Mouse (Mus musculus) heart, embryonic 15.5 days (tissue): ENCODE measurements around the gene Pfdn6. TPM values are rescaled to one million over a fixed set of nuclear protein-coding genes. Genes with fewer than 3 reads are reported as not detected.
"Not testable (repeated sequence)": the region's sequence is repeated elsewhere in the genome, so short reads cannot be mapped to it uniquely, and the experiment has no call there.

Experiments used
- ATAC-seq: fragments of 200-750 bp; cut with Nextera tagmentation; replicated peaks from 2 replicates; pipeline ENCODE4 v1.8.0; 2017; ENCODE audit warnings: low read depth, moderate TSS enrichment; ENCODE audit not compliant: insufficient number of reproducible peaks, insufficient read depth, low FRiP score
- H3K27ac ChIP-seq: fragments of 300-500 bp; sonication (generic); 2 replicates; pipeline ENCODE4 v1.5.1; 2015; ENCODE audit warnings: mild to moderate bottlenecking, inconsistent platforms
- H3K27me3 ChIP-seq: fragments of 300-500 bp; sonication (generic); 2 replicates; pipeline ENCODE4 v1.6.1; 2015; ENCODE audit warnings: inconsistent platforms
- H3K36me3 ChIP-seq: fragments of 300-500 bp; sonication (generic); 2 replicates; pipeline ENCODE4 v1.6.1; 2015; ENCODE audit warnings: mild to moderate bottlenecking, inconsistent platforms
- H3K4me1 ChIP-seq: fragments of 300-500 bp; sonication (generic); replicated peaks from 2 replicates; pipeline ENCODE4 v1.6.1; 2015; ENCODE audit warnings: inconsistent platforms
- H3K4me2 ChIP-seq: fragments of 300-500 bp; sonication (generic); 2 replicates; pipeline ENCODE4 v1.6.1; 2015; ENCODE audit warnings: inconsistent platforms, mild to moderate bottlenecking, moderate library complexity
- H3K4me3 ChIP-seq: fragments of 300-500 bp; sonication (generic); 2 replicates; pipeline ENCODE4 v1.5.1; 2015; ENCODE audit warnings: mild to moderate bottlenecking, inconsistent platforms
- H3K9ac ChIP-seq: fragments of 300-500 bp; sonication (generic); 2 replicates; pipeline ENCODE4 v1.6.1; 2015; ENCODE audit warnings: mild to moderate bottlenecking, inconsistent platforms
- H3K9me3 ChIP-seq: fragments of 300-500 bp; sonication (generic); replicated peaks from 2 replicates; pipeline ENCODE4 v1.6.1; 2016; ENCODE audit warnings: inconsistent platforms
- WGBS: fragments of 180-500 bp; shearing (Covaris S2); methylation state at CpG from one replicate; pipeline ENCODE4 v1.1.7; 2015; ENCODE audit warnings: mixed read lengths; 5-methylcytosine and 5-hydroxymethylcytosine counted together
- polyA plus RNA-seq: library from polyadenylated mRNA; unstranded; fragments of >200 nt; fragmentation: Nextera tagmentation; extraction: Ambion mirVana; gene quantifications from 2 replicates; pipeline ENCODE4 v1.2.1, GENCODE M21; 2015

Gene Pfdn6
- polyA plus RNA-seq, 1 experiment from 2014 or later, result 115 TPM

DNA sequence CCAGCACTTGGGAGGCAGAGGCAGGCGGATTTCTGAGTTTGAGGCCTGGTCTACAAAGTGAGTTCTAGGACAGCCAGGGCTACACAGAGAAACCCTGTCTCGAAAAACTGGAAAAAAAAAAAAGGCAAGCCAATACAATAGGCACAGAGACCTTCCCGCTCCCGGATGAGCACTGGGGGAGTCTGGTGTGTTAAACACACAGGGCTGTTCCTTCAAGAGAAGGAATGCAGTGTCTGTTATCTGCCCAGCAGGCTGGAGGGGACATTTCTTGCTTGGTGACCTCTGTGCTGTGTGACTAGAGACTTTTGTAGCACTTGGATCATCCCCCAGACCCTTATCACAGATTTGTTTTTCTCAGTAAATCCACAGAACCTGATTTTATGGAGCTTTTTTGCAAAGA, 38.5 kb downstream of the Pfdn6 start:
- no peak overlapping the region for H3K4me3 ChIP-seq
- no peaks in the 10 kb centered on the region for H3K36me3 ChIP-seq
- H3K27me3 ChIP-seq, result no peaks in the 10 kb centered on the region
- no peak overlapping the region for H3K4me2 ChIP-seq
- H3K9me3 ChIP-seq, result no peaks in the 10 kb centered on the region
- H3K9ac ChIP-seq, result no peak overlapping the region
- WGBS, result 56% methylated on average over 4 of the region's 4 CpGs
- peaks cover 5% of the 10 kb centered on the region; the same call in 1 of the 2 replicates for H3K4me1 ChIP-seq
- peak; percentile 63; the same call in 1 of the 2 replicates for ATAC-seq
- peak overlapping the region; percentile 47 for H3K27ac ChIP-seq

DNA sequence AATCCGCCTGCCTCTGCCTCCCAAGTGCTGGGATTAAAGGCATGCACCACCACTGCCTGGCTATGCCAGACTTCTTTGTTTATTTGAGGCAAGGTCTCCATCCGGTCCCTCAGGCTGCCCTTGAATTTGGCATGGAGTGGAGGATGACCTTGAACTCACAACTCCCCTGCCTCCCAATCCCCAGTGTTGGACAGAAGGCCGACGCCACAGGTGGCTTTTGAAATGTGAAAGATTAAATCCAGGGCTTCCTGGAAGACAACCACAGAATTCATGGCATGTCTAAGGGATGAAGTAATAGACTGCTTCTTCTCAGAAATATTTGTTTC, 39.2 kb downstream of the Pfdn6 start:
- no peak overlapping the region for H3K4me3 ChIP-seq
- H3K27me3 ChIP-seq, result no peaks in the 10 kb centered on the region
- H3K36me3 ChIP-seq, result no peaks in the 10 kb centered on the region
- ATAC-seq, result no peak
- WGBS, result 72% methylated on average over 4 of the region's 4 CpGs
- H3K9me3 ChIP-seq, result no peaks in the 10 kb centered on the region
- H3K4me1 ChIP-seq, result peaks cover 5% of the 10 kb centered on the region; the same call in 1 of the 2 replicates
- H3K9ac ChIP-seq, result no peak overlapping the region
- H3K27ac ChIP-seq, result no peak overlapping the region
- no peak overlapping the region for H3K4me2 ChIP-seq

DNA sequence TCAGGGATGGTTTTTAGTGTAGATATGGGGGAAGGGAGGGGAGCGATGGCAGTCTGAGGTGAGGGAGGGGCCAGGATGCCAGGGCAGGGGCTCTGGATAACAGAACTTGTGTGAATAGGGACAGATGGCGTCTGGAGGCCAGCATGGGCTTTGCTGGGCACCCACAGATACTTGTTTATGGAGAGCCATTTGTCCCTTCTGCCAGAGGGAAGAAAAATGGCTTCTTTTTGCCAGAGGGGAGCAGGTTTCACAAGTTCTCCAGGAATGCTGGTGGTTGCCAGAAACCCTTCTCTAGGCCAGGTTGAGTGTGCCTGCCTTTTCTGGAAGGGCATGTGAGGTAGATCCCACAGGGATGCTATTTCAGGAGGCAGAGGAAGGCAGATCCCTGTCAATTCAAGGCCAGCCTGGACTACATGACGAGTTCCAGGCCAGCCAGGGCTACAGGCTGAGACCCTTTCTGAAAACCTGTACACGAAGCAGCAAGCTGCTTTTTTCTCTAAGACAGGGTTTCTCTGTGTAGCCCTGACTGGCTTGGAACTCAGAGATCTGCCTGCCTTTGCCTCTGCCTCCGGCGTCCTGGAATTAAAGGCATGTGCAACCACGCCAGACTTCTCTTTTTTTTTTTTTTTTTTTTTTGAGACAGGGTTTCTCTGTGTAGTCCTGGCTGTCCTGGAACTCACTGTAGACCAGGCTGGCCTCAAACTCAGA, 39.7 kb downstream of the Pfdn6 start:
- H3K36me3 ChIP-seq, result no peaks in the 10 kb centered on the region
- no peaks in the 10 kb centered on the region for H3K27me3 ChIP-seq
- H3K9ac ChIP-seq, result 0 out of 2 replicates have a peak overlapping the region, but pooled peaks have one; percentile 14
- H3K4me2 ChIP-seq, result no peak overlapping the region
- H3K4me1 ChIP-seq, result peaks cover 5% of the 10 kb centered on the region; the same call in 1 of the 2 replicates
- ATAC-seq, result no peak
- no peak overlapping the region for H3K4me3 ChIP-seq
- WGBS, result 49% methylated on average over 7 of the region's 7 CpGs
- no peak overlapping the region for H3K27ac ChIP-seq
- H3K9me3 ChIP-seq, result no peaks in the 10 kb centered on the region

DNA sequence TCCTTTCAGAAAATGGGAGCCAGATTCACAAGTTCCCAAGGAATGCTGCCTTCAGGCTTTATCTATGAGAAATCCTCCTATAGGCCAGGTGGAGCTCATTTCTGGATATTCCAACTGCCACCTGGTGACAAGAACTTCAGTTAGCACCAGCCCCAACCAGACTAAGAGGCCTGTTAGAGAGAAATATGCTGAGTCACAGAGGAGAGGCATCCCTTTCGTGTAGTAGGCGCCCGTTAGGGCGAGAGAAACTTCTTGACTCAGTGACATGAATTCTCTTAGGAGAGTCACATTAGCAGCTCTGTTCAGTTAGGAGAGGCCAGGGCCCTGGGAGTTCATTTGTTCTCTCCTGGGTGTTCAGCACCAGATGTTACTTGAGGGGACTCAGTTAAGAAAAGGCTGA, 40.5 kb downstream of the Pfdn6 start:
- Histone ChIP-seq H3K27me3 (no peaks in the 10 kb centered on the region), H3K9ac (no peak overlapping the region), H3K4me2 (no peak overlapping the region), H3K4me1 (peaks cover 5% of the 10 kb centered on the region; the same call in 1 of the 2 replicates), H3K4me3 (no peak overlapping the region), H3K36me3 (no peaks in the 10 kb centered on the region), H3K9me3 (no peaks in the 10 kb centered on the region), H3K27ac (no peak overlapping the region)
- ATAC-seq, result no peak
- WGBS, result 68% methylated on average over 4 of the region's 4 CpGs

DNA sequence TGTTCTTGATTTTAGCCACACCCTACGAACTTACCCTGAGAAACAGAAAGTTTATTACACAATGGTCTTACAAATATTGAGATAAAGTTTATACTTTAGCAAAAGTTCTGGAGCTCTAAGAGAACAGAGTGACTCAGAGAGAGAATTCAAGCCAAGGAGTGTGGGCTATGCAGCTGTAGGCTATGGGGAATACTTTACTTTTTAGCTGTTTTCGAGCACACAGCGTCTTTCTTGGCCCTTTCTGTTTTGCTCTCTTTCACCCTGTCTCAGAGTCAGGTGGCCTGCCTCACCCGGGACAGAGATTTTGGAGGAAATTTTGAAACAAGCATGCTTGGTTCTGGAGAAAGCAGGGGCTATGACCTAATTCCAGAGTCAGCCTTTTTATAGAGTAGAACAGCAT, 42.0 kb downstream of the Pfdn6 start:
- H3K27ac ChIP-seq, ATAC-seq: not testable (repeated sequence)
- WGBS, result 83% methylated on average over 4 of the region's 4 CpGs

DNA sequence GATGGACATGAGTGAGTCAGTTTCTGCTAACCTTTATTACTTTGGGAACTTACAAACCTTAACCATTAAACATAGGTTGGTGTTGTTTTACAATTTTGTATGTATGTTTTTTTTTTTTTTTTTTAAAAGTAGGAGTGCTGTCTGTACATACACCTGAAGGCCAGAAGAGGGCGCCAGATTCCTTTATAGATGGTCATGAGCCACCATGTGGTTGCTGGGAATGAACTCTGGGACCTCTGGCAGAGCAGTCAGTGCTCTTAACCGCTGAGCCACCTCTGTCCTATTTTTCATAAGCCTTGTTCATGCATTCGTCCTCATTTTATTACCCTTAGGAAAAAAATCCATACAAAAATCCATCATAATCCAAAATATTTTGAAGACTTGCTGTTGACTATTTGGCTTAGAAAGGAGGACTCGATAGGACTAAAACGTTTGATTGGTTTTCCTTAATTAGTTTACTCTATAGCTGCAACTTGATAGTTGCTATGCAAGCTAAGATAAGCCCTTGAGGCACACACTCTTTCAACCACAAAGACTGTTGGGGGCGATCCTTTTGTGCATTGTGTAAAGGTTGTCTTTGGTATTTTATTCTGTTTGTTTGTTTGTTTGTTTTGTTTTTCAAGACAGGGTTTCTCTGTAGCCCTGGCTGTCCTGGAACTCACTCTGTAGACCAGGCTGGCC, 42.9 kb downstream of the Pfdn6 start:
- Histone ChIP-seq H3K4me1 (peaks cover 5% of the 10 kb centered on the region; the same call in 1 of the 2 replicates), H3K9me3 (no peaks in the 10 kb centered on the region), H3K36me3 (no peaks in the 10 kb centered on the region), H3K27ac (no peak overlapping the region), H3K4me2 (no peak overlapping the region), H3K9ac (no peak overlapping the region), H3K27me3 (no peaks in the 10 kb centered on the region), H3K4me3 (no peak overlapping the region)
- no peak for ATAC-seq
- WGBS, result 45% methylated on average over 6 of the region's 6 CpGs

More for the DNA sequence above, 42.0 kb downstream of the Pfdn6 start:
- not testable (repeated sequence) for H3K4me3 ChIP-seq, H3K27me3 ChIP-seq, H3K4me2 ChIP-seq, H3K4me1 ChIP-seq, H3K9ac ChIP-seq, H3K9me3 ChIP-seq, H3K36me3 ChIP-seq

DNA sequence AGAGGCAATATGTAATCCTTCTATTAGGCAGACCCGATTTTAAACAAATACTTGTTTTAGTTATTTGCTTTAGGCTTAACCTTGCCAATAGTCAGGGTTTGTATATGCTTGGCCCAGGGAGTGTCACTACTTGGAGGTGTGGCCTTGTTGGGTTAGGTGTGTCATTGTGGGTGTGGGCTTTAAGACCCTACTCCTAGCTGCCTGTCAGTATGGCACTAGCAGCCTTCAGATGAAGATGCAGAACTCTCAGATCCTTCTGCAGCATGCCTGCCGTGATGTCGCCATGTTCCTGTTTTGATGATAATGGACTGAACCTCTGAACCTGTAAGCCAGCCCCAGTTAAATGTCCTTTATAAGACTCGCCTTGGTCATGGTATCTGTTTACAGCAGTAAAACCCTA, 47.1 kb downstream of the Pfdn6 start:
- 74% methylated on average over 4 of the region's 4 CpGs for WGBS
- H3K4me2 ChIP-seq, ATAC-seq, H3K9me3 ChIP-seq, H3K9ac ChIP-seq, H3K27ac ChIP-seq, H3K4me3 ChIP-seq, H3K36me3 ChIP-seq, H3K27me3 ChIP-seq: not testable (repeated sequence)
- H3K4me1 ChIP-seq, result peaks cover 12% of the 10 kb centered on the region

DNA sequence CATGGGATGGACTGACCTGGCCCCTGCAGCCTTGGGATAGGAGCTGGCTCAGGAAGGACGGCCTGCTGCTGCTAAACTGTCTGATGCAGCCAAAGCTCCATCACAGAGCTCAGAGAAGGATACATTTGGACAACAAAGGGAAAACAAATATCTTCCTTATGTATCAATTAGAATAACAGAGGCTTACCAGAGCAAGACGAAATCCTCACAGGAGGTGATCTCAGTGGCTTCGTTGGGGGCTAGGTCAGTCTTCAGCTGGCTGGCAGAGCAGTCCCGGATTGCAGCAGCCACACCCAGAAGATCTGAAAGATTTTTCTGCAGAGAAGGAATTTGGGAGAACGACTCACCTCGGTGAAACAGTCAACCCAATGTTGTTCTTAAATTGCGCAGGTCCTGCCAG, 47.7 kb downstream of the Pfdn6 start:
- WGBS, result 29% methylated on average over 7 of the region's 7 CpGs
- no peak overlapping the region for H3K27ac ChIP-seq
- H3K4me3 ChIP-seq, result no peak overlapping the region
- no peaks in the 10 kb centered on the region for H3K27me3 ChIP-seq
- H3K4me2 ChIP-seq, result no peak overlapping the region
- H3K9ac ChIP-seq, result no peak overlapping the region
- no peaks in the 10 kb centered on the region for H3K9me3 ChIP-seq
- no peak for ATAC-seq
- H3K36me3 ChIP-seq, result no peaks in the 10 kb centered on the region
- peaks cover 16% of the 10 kb centered on the region for H3K4me1 ChIP-seq

DNA sequence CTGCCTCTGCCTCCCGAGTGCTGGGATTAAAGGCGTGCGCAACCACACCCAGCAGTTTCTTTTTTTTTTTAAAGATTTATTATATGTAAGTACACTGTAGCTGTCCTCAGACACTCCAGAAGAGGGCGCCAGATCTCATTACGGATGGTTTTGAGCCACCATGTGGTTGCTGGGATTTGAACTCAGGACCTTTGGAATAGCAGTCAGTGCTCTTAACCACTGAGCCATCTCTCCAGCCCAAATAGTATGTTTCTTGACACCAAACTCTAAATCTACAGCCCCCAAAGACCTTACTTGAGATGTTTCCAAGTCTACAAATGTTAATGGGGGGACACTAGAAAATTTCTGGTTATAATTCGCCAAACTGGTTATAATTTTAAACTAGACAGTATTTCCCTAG, 48.3 kb downstream of the Pfdn6 start:
- H3K9me3 ChIP-seq, H3K4me3 ChIP-seq, H3K9ac ChIP-seq, H3K36me3 ChIP-seq, H3K4me2 ChIP-seq, H3K27me3 ChIP-seq, H3K27ac ChIP-seq, ATAC-seq: not testable (repeated sequence)
- H3K4me1 ChIP-seq, result peaks cover 16% of the 10 kb centered on the region
- 65% methylated on average over 6 of the region's 6 CpGs for WGBS

DNA sequence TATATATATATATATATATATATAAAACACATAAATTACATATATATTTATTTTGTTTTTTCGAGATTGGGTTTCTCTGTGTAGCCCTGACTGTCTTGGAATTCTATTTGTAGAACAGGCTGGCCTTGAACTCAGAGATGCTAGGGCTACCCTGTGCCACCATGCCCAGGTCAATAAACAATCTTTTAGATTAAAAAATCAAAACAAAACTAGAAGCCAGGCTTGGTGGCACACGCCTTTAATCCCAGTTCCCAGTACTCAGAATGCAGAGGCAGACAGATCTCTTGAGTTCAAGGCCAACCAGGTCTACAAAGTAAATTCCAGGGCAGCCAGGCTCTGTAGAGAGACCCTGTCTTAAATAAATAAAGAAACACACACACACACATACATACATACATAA, 48.8 kb downstream of the Pfdn6 start:
- WGBS, result 55% methylated on average over 2 of the region's 2 CpGs
- Histone ChIP-seq H3K4me3 (no peak overlapping the region), H3K9me3 (no peaks in the 10 kb centered on the region), H3K36me3 (no peaks in the 10 kb centered on the region), H3K4me1 (peaks cover 16% of the 10 kb centered on the region), H3K27ac (no peak overlapping the region), H3K9ac (no peak overlapping the region), H3K27me3 (no peaks in the 10 kb centered on the region), H3K4me2 (no peak overlapping the region)
- ATAC-seq, result no peak

DNA sequence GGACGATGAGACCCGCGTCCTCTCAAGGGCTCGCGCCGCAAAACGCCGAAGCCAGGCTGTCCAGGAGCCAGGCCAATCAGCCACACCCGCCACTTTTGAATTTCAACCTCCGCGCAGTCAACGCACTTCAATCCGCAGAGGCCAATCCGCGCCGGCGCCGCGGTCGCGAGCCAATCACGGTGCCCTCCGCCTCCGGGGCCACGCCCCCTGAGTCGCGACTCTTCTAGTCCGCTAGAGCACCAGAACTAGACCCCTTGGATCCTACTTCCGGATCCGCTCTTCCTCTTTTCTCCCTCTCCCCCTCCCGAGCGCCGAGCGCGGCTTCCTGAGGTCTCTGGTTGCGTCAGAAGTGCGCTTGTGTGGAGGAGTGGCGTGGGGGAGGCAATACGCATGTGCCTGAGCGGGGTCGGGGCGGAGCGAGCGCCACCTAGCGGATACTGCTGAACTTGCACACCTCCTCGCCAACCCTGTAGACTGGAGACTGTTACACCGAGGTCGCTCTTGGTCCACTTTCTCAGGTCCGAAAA, 49.5 kb downstream of the Pfdn6 start, which contains the start of gene Kifc1:
Kifc1 (minus strand) TSS at position 129 of the 527 bp plus-strand sequence.
- H3K36me3 ChIP-seq, result peaks cover 4% of the 10 kb centered on the region; the same call in 1 of the 2 replicates
- no peaks in the 10 kb centered on the region for H3K9me3 ChIP-seq
- H3K4me1 ChIP-seq, result peaks cover 16% of the 10 kb centered on the region
- peak within 1 kb of the TSS; percentile 72 for H3K4me3 ChIP-seq
- ATAC-seq, result peak; percentile 99
- WGBS, result under 1% methylated on average over 49 of the region's 49 CpGs
- peak within 1 kb of the TSS; percentile 72 for H3K4me2 ChIP-seq
- H3K27ac ChIP-seq, result peak within 1 kb of the TSS; percentile 58
- H3K9ac ChIP-seq, result peak within 1 kb of the TSS; percentile 66
- H3K27me3 ChIP-seq, result no peaks in the 10 kb centered on the region
